Comparison of ENCODE assay signal across 7 mouse cellular contexts in genomic region chr4:135873526-135874202, GRCm38 (mm10). TPM values are rescaled to one million over a fixed set of nuclear protein-coding genes. Genes with fewer than 3 reads are reported as not detected.
DNase-seq lines count a peak whose midpoint lies in the region; ATAC-seq and TF ChIP-seq lines count a peak whose summit lies in the region.

Gene Pnrc2, minus strand, starts transcription at chr4:135873850.

- H3K4me3 ChIP-seq in cortical plate, adult 2 months (ENCODE audit: insufficient read depth, low read length) = peak within 1 kb of the TSS; percentile 56

- peak; percentile 96 for TF ChIP-seq POLR2A in cortical plate, adult 2 months (IDR thresholded peaks at IDR 0.05; ENCODE audit: extremely low read depth, insufficient read depth, low read length)

- peaks cover 15% of the 10 kb centered on the region for H3K4me1 ChIP-seq in cortical plate, adult 2 months (ENCODE audit: control insufficient read depth, insufficient read depth, low read length)

- TF ChIP-seq CTCF in cortical plate, adult 2 months (IDR thresholded peaks at IDR 0.05; ENCODE audit: extremely low read depth, insufficient read depth, low read length) = no peak

- intact Hi-C loops in left cerebral cortex, postnatal 10 days (cut with DNase I) = loop anchor here (5.0 kb wide), 1 partner anchor 46 kb away; no protein-coding TSS in a partner anchor

- peak; percentile 63 for ATAC-seq in inflammation-experienced regulatory T-cells, adult 6 months
- peak; percentile 68 for ATAC-seq in megakaryocyte-erythroid progenitor cell, adult 5-6 weeks (replicated peaks; ENCODE audit: low FRiP score, low TSS enrichment, poor library complexity, severe bottlenecking)

- H3K27ac ChIP-seq in cortical plate, adult 2 months (ENCODE audit: insufficient read depth, low read length) = peak within 1 kb of the TSS; percentile 99

- peak; percentile 89 for DNase-seq in adipocyte (ENCODE audit: low spot score)
- peak; percentile 85 for DNase-seq in gastrocnemius, postnatal 10 days
- peak; percentile 90 to 95 for DNase-seq in left cerebral cortex, postnatal 10 days (ENCODE audit: extremely low spot score in 1 of 2, low spot score in 2 of 2)
- DNase-seq in right cerebral cortex, postnatal 25 days = peak; percentile 92

RNA-seq across cellular contexts. Expression of gene Pnrc2, which starts in this region (rescaled TPM):
- 55.4 and 61.0 TPM in 2 replicates for polyA plus RNA-seq in cortical plate, adult 2 months (2012; rRNA removed)
- total RNA-seq in gastrocnemius, postnatal 10 days (2021) = 10 to 100 TPM; 59.0 to 71.8 TPM
- 100 to 1,000 TPM; 177 to 235 (median 211) TPM for polyA plus RNA-seq in inflammation-experienced regulatory T-cells, adult 6 months (2017; shearing (Covaris generic))
- total RNA-seq in left cerebral cortex, postnatal 10 days (2021) = 10 to 100 TPM; 47.1 to 47.9 TPM
- 105 and 128 TPM in 2 replicates for total RNA-seq in megakaryocyte-erythroid progenitor cell, adult 5-6 weeks (2014; fragmentation: Nextera tagmentation)
- total RNA-seq in megakaryocyte-erythroid progenitor cell, adult 5-6 weeks (2017) = 145 and 204 TPM in 2 replicates

Comparison
In these comparisons a context has a peak if more than half of its experiments do, and no peak if none do; other contexts are left out.
1. Peak in every context shown above with its lines: DNase-seq, ATAC-seq, H3K4me3 ChIP-seq and H3K27ac ChIP-seq.